Mouse (Mus musculus): Measurements from ENCODE around the gene Pxdn. TPM values are rescaled to one million over a fixed set of nuclear protein-coding genes. Genes with fewer than 3 reads are reported as not detected.

Pxdn gene
- total RNA-seq, 4 experiments from 2014 or later: 43.1 to 50.3 (median 47.3) TPM

Other genes starting within 250 kb of the Pxdn start
- gene Tpo, start 195.0 kb downstream of the Pxdn start, total RNA-seq (2022): under 1 TPM; 0.44 to 0.72 (median 0.68) TPM

Measured in left cerebral cortex, adult 8-10 months (tissue).